Mouse (Mus musculus): ENCODE data around the gene Mmp15. TPM values are rescaled to one million over a fixed set of nuclear protein-coding genes. Genes with fewer than 3 reads are reported as not detected.

Mmp15 gene
- 0.13 to 0.99 TPM in 2 of 4 replicates, not detected in the others for total RNA-seq (2023; ENCODE audit: inconsistent age)

DNA sequence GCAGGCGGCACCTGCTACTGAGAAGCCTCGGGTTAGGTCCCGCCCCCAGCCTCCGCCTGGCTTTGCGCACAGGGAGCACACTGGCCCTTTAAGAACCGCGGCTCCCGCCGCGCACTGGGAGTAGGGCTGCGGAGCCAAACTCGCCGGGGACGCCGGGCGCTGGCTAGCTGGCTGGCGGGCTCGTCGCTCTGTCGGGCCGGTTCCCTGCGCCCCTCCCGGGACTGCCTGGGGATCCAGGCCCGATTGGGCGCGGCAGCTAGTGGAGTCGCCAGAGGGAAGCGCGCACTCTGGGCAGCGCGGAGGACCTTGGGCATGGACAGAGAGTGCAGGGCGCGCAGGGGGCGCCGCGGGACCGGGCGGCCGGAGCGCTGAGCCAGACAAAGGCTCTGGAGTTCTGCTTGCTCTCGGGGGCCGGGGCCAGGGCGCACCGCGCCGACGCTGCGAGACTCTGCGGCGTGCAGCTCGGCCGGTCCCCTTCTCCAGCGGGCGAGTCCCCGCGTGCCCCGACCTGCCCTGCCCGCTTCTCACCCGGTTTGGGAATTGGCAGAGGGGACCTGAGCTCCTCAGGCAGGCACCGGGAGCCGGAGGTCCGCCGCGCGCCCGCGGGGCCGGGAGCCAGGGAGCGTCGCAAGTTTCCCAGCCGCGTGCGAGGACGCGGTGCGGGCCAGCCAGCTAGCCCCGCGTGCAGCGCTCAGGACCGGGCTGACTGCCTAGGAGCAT is at the start of gene Mmp15:
TSS of gene Mmp15 (plus strand) at position 118 of the 720 bp plus-strand sequence.

DNA sequence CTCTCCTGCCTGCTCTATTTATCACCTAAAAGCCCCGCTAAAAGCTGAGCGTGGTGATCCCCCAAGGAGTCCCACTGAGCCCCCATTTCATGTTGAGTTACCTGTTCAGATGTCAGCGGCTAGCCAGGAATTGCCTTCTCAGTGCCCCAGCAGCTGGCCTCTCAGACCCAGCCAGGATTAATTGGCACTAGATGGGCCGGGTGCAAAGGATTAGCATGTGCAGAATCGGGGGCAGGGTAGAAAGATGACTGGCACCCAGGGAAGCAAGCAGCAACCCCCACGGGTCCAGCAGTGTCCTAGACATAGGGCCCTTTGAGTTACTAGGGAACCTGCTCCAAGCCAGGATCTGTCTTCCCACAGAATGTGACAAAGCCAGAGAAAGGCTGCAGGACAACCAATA is 45.6 kb upstream of the Mmp15 start, which contains the start of gene Cngb1:
TSS of gene Cngb1 (minus strand) at position 155 of the 400 bp plus-strand sequence.

GRCm38 (mm10) chr8:95310342-95310970 is 41.6 kb upstream of the Mmp15 start, which contains the start of gene Tepp:
Gene Tepp (plus strand): TSS chr8:95310566.

GRCm38 (mm10) chr8:95331720-95332436 is 20.2 kb upstream of the Mmp15 start, which contains the start of the genes Zfp319 and Usb1:
Gene Zfp319 (minus strand): TSS chr8:95331950.
Gene Usb1 (plus strand): TSS chr8:95332284.

Other genes with a start within 250 kb of the Mmp15 start
- gene Kifc3, start 149.5 kb upstream of the Mmp15 start, total RNA-seq (2023; ENCODE audit: inconsistent age): 6.7 to 9.8 TPM (median 7.0 TPM) in 4 replicates
- gene Cngb1, start 45.7 kb upstream of the Mmp15 start, total RNA-seq (2023; ENCODE audit: inconsistent age): not detected in 4 replicates
- gene Tepp, start 41.7 kb upstream of the Mmp15 start, total RNA-seq (2023; ENCODE audit: inconsistent age): not detected in 4 replicates
- 24.0 to 25.1 TPM (median 24.7 TPM) in 4 replicates for gene Zfp319, start 20.3 kb upstream of the Mmp15 start, total RNA-seq (2023; ENCODE audit: inconsistent age)
- gene Usb1, start 20.0 kb upstream of the Mmp15 start, total RNA-seq (2023; ENCODE audit: inconsistent age): 47.6 to 62.2 TPM (median 53.8 TPM) in 4 replicates
- 114 to 152 TPM (median 137 TPM) in 4 replicates for gene Cfap20, start 82.6 kb downstream of the Mmp15 start, total RNA-seq (2023; ENCODE audit: inconsistent age)
- 82.4 to 93.6 TPM (median 84.1 TPM) in 4 replicates for gene Csnk2a2, start 137.8 kb downstream of the Mmp15 start, total RNA-seq (2023; ENCODE audit: inconsistent age)
- gene Ccdc113, start 181.8 kb downstream of the Mmp15 start, total RNA-seq (2023; ENCODE audit: inconsistent age): not detected in 4 replicates
- gene Prss54, start 224.1 kb downstream of the Mmp15 start, total RNA-seq (2023; ENCODE audit: inconsistent age): not detected in 4 replicates

Data from B cell, adult (primary cell).